Mouse (Mus musculus) kidney, adult 9 months (tissue): ENCODE results near the gene Bcam.
A peak's percentile ranks its signal among the peaks of the same experiment; 100 is the strongest.

Source experiments
- DNase-seq: peaks from one replicate; pipeline ENCODE4 v3.0.0; 2022

Gene Bcam

GRCm38 (mm10) chr7:19718297-19718952 lies 52.4 kb downstream of the Bcam start:
- no peak for DNase-seq

GRCm38 (mm10) chr7:19717346-19717745 lies 53.5 kb downstream of the Bcam start:
- no peak for DNase-seq

GRCm38 (mm10) chr7:19716822-19717221 lies 54.0 kb downstream of the Bcam start:
- no peak for DNase-seq

GRCm38 (mm10) chr7:19716055-19716682 lies 54.6 kb downstream of the Bcam start:
- DNase-seq, result no peak

- DNase-seq, result peak; percentile 100
Observed at GRCm38 (mm10) chr7:19715239-19716054, 55.4 kb downstream of the Bcam start, which contains the start of gene Tomm40. Tomm40 (minus strand) TSS chr7:19715438.

GRCm38 (mm10) chr7:19714836-19715235 lies 56.0 kb downstream of the Bcam start:
- DNase-seq, result peak; percentile 42

- DNase-seq, result no peak
Observed at GRCm38 (mm10) chr7:19713598-19713997, 57.2 kb downstream of the Bcam start.

GRCm38 (mm10) chr7:19713196-19713595 lies 57.6 kb downstream of the Bcam start:
- DNase-seq, result no peak

- no peak for DNase-seq
Observed at GRCm38 (mm10) chr7:19712414-19712813, 58.4 kb downstream of the Bcam start.

- DNase-seq, result no peak
Observed at GRCm38 (mm10) chr7:19710650-19711049, 60.2 kb downstream of the Bcam start.
